Mouse (Mus musculus) left cerebral cortex, postnatal 36 days (tissue): ENCODE measurements at regions not wholly inside any gene's neighbourhood (a gene's known extent, or its start where the extent isn't known, plus 50 kb on each side); places are given as distances from the start of the nearest gene placed in this dataset.

ENCODE experiments used
- DNase-seq, 2 experiments: peaks; one replicate each; pipeline ENCODE4 v3.0.0; 2021 to 2022; ENCODE audit warnings: low spot score in 2 of 2, mixed read lengths in 1 of 2
- intact Hi-C: fragments of 180-260 bp; cut with DNase I; formaldehyde crosslinking; loops from one replicate; pipeline ENCODE4 v1.15.1; 2025

- no peak for DNase-seq
- intact Hi-C loops, result no loop called here
Observed at GRCm38 (mm10) chr12:106773536-106773935, 714.9 kb upstream of the 3110018I06Rik start.

GRCm38 (mm10) chr12:106796596-106796995, 691.8 kb upstream of the 3110018I06Rik start:
- no peak for DNase-seq
- intact Hi-C loops, result no loop called here

- no peak for DNase-seq
Observed at GRCm38 (mm10) chr12:106819736-106820135, 668.7 kb upstream of the 3110018I06Rik start.

GRCm38 (mm10) chr12:106822311-106822710, 666.1 kb upstream of the 3110018I06Rik start:
- peak in 1 of 2 experiments; percentile 7 for DNase-seq
- intact Hi-C loops, result no loop called here

More at GRCm38 (mm10) chr12:106819736-106820135, 668.7 kb upstream of the 3110018I06Rik start:
- intact Hi-C loops, result no loop called here

GRCm38 (mm10) chr12:106828542-106828941, 659.9 kb upstream of the 3110018I06Rik start:
- no peak for DNase-seq
- intact Hi-C loops, result no loop called here

- DNase-seq, result no peak
- intact Hi-C loops, result no loop called here
Observed at GRCm38 (mm10) chr12:106829323-106829722, 659.1 kb upstream of the 3110018I06Rik start.

GRCm38 (mm10) chr12:106835241-106835640, 653.2 kb upstream of the 3110018I06Rik start:
- intact Hi-C loops, result no loop called here
- DNase-seq, result no peak

GRCm38 (mm10) chr12:106839618-106840017, 648.8 kb upstream of the 3110018I06Rik start:
- DNase-seq, result no peak
- intact Hi-C loops, result no loop called here

GRCm38 (mm10) chr12:106840150-106840651, 648.2 kb upstream of the 3110018I06Rik start:
- DNase-seq, result no peak
- intact Hi-C loops, result no loop called here

GRCm38 (mm10) chr12:106841996-106842395, 646.4 kb upstream of the 3110018I06Rik start:
- intact Hi-C loops, result no loop called here
- DNase-seq, result no peak

- DNase-seq, result no peak
- intact Hi-C loops, result no loop called here
Observed at GRCm38 (mm10) chr12:106842396-106842795, 646.0 kb upstream of the 3110018I06Rik start.

GRCm38 (mm10) chr12:106851666-106852065, 636.8 kb upstream of the 3110018I06Rik start:
- intact Hi-C loops, result no loop called here
- no peak for DNase-seq

- intact Hi-C loops, result no loop called here
Observed at GRCm38 (mm10) chr12:106852736-106853135, 635.7 kb upstream of the 3110018I06Rik start.

GRCm38 (mm10) chr12:106853711-106854240, 634.7 kb upstream of the 3110018I06Rik start:
- intact Hi-C loops, result no loop called here

More at GRCm38 (mm10) chr12:106852736-106853135, 635.7 kb upstream of the 3110018I06Rik start:
- no peak for DNase-seq

GRCm38 (mm10) chr12:106855520-106855919, 632.9 kb upstream of the 3110018I06Rik start:
- intact Hi-C loops, result no loop called here
- no peak for DNase-seq

More at GRCm38 (mm10) chr12:106853711-106854240, 634.7 kb upstream of the 3110018I06Rik start:
- no peak for DNase-seq

- intact Hi-C loops, result no loop called here
- DNase-seq, result no peak
Observed at GRCm38 (mm10) chr12:106861638-106862037, 626.8 kb upstream of the 3110018I06Rik start.

GRCm38 (mm10) chr12:106864076-106864475, 624.4 kb upstream of the 3110018I06Rik start:
- intact Hi-C loops, result no loop called here
- no peak for DNase-seq

GRCm38 (mm10) chr12:106868036-106868435, 620.4 kb upstream of the 3110018I06Rik start:
- intact Hi-C loops, result no loop called here
- no peak for DNase-seq

- intact Hi-C loops, result no loop called here
- no peak for DNase-seq
Observed at GRCm38 (mm10) chr12:106871481-106871880, 617.0 kb upstream of the 3110018I06Rik start.

- no peak for DNase-seq
- intact Hi-C loops, result no loop called here
Observed at GRCm38 (mm10) chr12:106872966-106873730, 615.3 kb upstream of the 3110018I06Rik start.

- DNase-seq, result peak; percentile 21 to 38
- intact Hi-C loops, result no loop called here
Observed at GRCm38 (mm10) chr12:106890319-106890718, 598.1 kb upstream of the 3110018I06Rik start.
